Mouse (Mus musculus) megakaryocyte, embryonic 14.5 days (primary cell): ENCODE measurements around the gene Nphp4.

Experiments
- FLI1 ChIP-seq: IDR thresholded peaks from 2 replicates; pipeline ENCODE4 v1.6.1; 2012; ENCODE audit warnings: low read length, inconsistent platforms, mixed read lengths
- GATA1 ChIP-seq: IDR thresholded peaks from 3 replicates; pipeline ENCODE4 v1.6.1; 2012; ENCODE audit warnings: mixed read lengths, low read length, inconsistent platforms, borderline replicate concordance

GRCm38 (mm10) chr4:152457673-152458072 lies 18.8 kb upstream of the Nphp4 start:
- TF ChIP-seq GATA1 (no peak), FLI1 (no peak)
